Mouse (Mus musculus): ENCODE data around the gene G6pd2.

G6pd2 gene

GRCm38 (mm10) chr5:61808516-61808915 is at the start of gene G6pd2:
Gene G6pd2, plus strand, starts transcription at chr5:61808816.
- DNase-seq (ENCODE audit: low spot score), result no peak

GRCm38 (mm10) chr5:61764214-61764613 is 44.4 kb upstream of the G6pd2 start:
- DNase-seq (ENCODE audit: low spot score), result no peak

- no peak for DNase-seq (ENCODE audit: low spot score)
Observed at GRCm38 (mm10) chr5:61832935-61833551, 24.4 kb downstream of the G6pd2 start.

- DNase-seq (ENCODE audit: low spot score), result no peak
Observed at GRCm38 (mm10) chr5:61843891-61844290, 35.3 kb downstream of the G6pd2 start.

Measured in spleen, adult 12 weeks (tissue).